In the genomic region with DNA sequence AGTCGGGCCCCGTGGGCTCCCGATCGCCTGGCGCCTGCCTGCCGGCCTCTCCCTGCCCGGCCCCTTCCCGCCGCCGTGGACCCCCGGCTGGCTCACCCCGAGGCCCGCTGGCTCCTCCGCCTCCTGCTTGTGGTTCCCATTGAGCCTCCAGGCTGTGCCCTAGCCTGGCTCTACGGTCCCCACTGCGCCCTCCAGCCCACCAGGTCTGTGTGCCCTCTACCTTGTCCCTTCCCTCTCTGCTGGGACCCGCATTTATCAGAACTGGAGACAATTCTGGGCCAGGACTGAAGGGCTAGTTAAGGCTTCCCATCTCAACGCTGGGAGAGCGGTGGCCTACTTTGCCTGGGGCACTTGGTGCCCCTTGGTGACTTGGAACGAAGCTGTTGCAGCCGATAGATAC, we compare ENCODE assay signal across 8 mouse cellular contexts. TPM values are rescaled to one million over a fixed set of nuclear protein-coding genes. Genes with fewer than 3 reads are reported as not detected.
DNase-seq lines count a peak whose midpoint lies in the region; ATAC-seq lines count a peak whose summit lies in the region.

No protein-coding gene starts in this region.

- no peak for DNase-seq in heart, adult 18-20 months
- DNase-seq in embryonic facial prominence, embryonic 11.5 days (ENCODE audit: low spot score): peak; percentile 32
- peak; percentile 41 for DNase-seq in neural tube, embryonic 11.5 days (ENCODE audit: low spot score)
- no peak for DNase-seq in MN1 (ENCODE audit: low spot score)
- DNase-seq in gastrocnemius, postnatal 4 days (ENCODE audit: low spot score in 2 of 2): no peak
- DNase-seq in lung, postnatal 10 days: no peak

- H3K9ac ChIP-seq in heart, embryonic 13.5 days: peak overlapping the region; percentile 74
- peak overlapping the region; percentile 91 for H3K9ac ChIP-seq in embryonic facial prominence, embryonic 11.5 days (replicated peaks; ENCODE audit: low read length)
- H3K9ac ChIP-seq in intestine, embryonic 15.5 days: 0 out of 2 replicates have a peak overlapping the region, but pooled peaks have one; percentile 5
- no peak overlapping the region for H3K9ac ChIP-seq in neural tube, embryonic 11.5 days (ENCODE audit: low read length)

- no peaks in the 10 kb centered on the region for H3K9me3 ChIP-seq in heart, embryonic 13.5 days
- H3K9me3 ChIP-seq in embryonic facial prominence, embryonic 11.5 days (replicated peaks; ENCODE audit: control insufficient read depth, low read length): no peaks in the 10 kb centered on the region
- no peaks in the 10 kb centered on the region for H3K9me3 ChIP-seq in intestine, embryonic 15.5 days
- no peaks in the 10 kb centered on the region for H3K9me3 ChIP-seq in neural tube, embryonic 11.5 days (ENCODE audit: control insufficient read depth, low read length)

- no peaks in the 10 kb centered on the region for H3K36me3 ChIP-seq in heart, embryonic 13.5 days
- no peaks in the 10 kb centered on the region for H3K36me3 ChIP-seq in embryonic facial prominence, embryonic 11.5 days (replicated peaks; ENCODE audit: control insufficient read depth, insufficient read depth, low read depth, low read length)
- H3K36me3 ChIP-seq in intestine, embryonic 15.5 days: no peaks in the 10 kb centered on the region
- no peaks in the 10 kb centered on the region for H3K36me3 ChIP-seq in neural tube, embryonic 11.5 days (ENCODE audit: control insufficient read depth, insufficient read depth, low read length)

- H3K27me3 ChIP-seq in heart, embryonic 13.5 days (replicated peaks): peaks cover 93% of the 10 kb centered on the region
- peaks cover 33% of the 10 kb centered on the region for H3K27me3 ChIP-seq in embryonic facial prominence, embryonic 11.5 days (ENCODE audit: control insufficient read depth, insufficient read depth, low read length)
- peaks cover 84% of the 10 kb centered on the region for H3K27me3 ChIP-seq in intestine, embryonic 15.5 days (replicated peaks)
- peaks cover 89% of the 10 kb centered on the region for H3K27me3 ChIP-seq in neural tube, embryonic 11.5 days (ENCODE audit: control insufficient read depth, insufficient read depth, low read length)

- ATAC-seq in heart, embryonic 13.5 days (ENCODE audit: extremely low read depth, insufficient number of reproducible peaks, low FRiP score, low TSS enrichment): 0 out of 2 replicates have a peak, but pooled peaks have one; percentile 14
- ATAC-seq in embryonic facial prominence, embryonic 11.5 days (replicated peaks; ENCODE audit: insufficient number of reproducible peaks, low FRiP score, low TSS enrichment, low read depth): no peak
- ATAC-seq in intestine, embryonic 15.5 days: peak; percentile 34
- ATAC-seq in neural tube, embryonic 11.5 days (ENCODE audit: insufficient read depth, low FRiP score, low TSS enrichment): no peak; the same call in 1 of the 2 replicates

- peak overlapping the region; percentile 59 for H3K4me3 ChIP-seq in heart, embryonic 13.5 days
- H3K4me3 ChIP-seq in embryonic facial prominence, embryonic 11.5 days (ENCODE audit: low read depth, low read length): peak overlapping the region; percentile 65
- H3K4me3 ChIP-seq in intestine, embryonic 15.5 days (replicated peaks): peak overlapping the region; percentile 42
- H3K4me3 ChIP-seq in neural tube, embryonic 11.5 days (ENCODE audit: low read depth, low read length): peak overlapping the region; percentile 37

- 2% methylated on average over 18 of the region's 21 CpGs for WGBS in heart, embryonic 13.5 days
- WGBS in embryonic facial prominence, embryonic 11.5 days: under 1% methylated on average over 21 of the region's 21 CpGs
- WGBS in intestine, embryonic 15.5 days: 4% methylated on average over 21 of the region's 21 CpGs
- WGBS in neural tube, embryonic 11.5 days: under 1% methylated on average over 9 of the region's 21 CpGs

- H3K4me2 ChIP-seq in heart, embryonic 13.5 days: peak overlapping the region; percentile 88
- H3K4me2 ChIP-seq in embryonic facial prominence, embryonic 11.5 days (ENCODE audit: low read depth, low read length): peak overlapping the region; percentile 87
- H3K4me2 ChIP-seq in intestine, embryonic 15.5 days (replicated peaks): peak overlapping the region; percentile 84
- H3K4me2 ChIP-seq in neural tube, embryonic 11.5 days (ENCODE audit: low read depth): peak overlapping the region; percentile 70

- H3K4me1 ChIP-seq in heart, embryonic 13.5 days: peaks cover 38% of the 10 kb centered on the region
- no peaks in the 10 kb centered on the region for H3K4me1 ChIP-seq in embryonic facial prominence, embryonic 11.5 days (ENCODE audit: control insufficient read depth, insufficient read depth, low read length)
- peaks cover 27% of the 10 kb centered on the region for H3K4me1 ChIP-seq in intestine, embryonic 15.5 days (replicated peaks)
- peaks cover 19% of the 10 kb centered on the region for H3K4me1 ChIP-seq in neural tube, embryonic 11.5 days (ENCODE audit: control insufficient read depth, insufficient read depth, low read length)

- no peak overlapping the region for H3K27ac ChIP-seq in heart, embryonic 13.5 days (replicated peaks)
- H3K27ac ChIP-seq in embryonic facial prominence, embryonic 11.5 days (replicated peaks; ENCODE audit: low read depth, low read length): peak overlapping the region; percentile 96
- no peak overlapping the region for H3K27ac ChIP-seq in intestine, embryonic 15.5 days
- no peak overlapping the region for H3K27ac ChIP-seq in neural tube, embryonic 11.5 days (ENCODE audit: low read depth, low read length)

RNA-seq across cellular contexts. Expression of a gene that starts 0.8 kb away (rescaled TPM):
- not detected in 2 replicates for polyA plus RNA-seq in heart, embryonic 13.5 days (2015; fragmentation: Nextera tagmentation; extraction: Ambion mirVana)
- total RNA-seq in heart, adult 18-20 months (2021): not detected
- polyA plus RNA-seq in embryonic facial prominence, embryonic 11.5 days (2014; fragmentation: Nextera tagmentation; extraction: Ambion mirVana): 3.2 and 5.1 TPM in 2 replicates
- 0.16 TPM in 1 of 2 replicates, not detected in the other for polyA plus RNA-seq in intestine, embryonic 15.5 days (2015; fragmentation: Nextera tagmentation; extraction: Ambion mirVana)
- not detected in 2 replicates for polyA plus RNA-seq in neural tube, embryonic 11.5 days (2014; fragmentation: Nextera tagmentation; extraction: Ambion mirVana)
- not detected for total RNA-seq in gastrocnemius, postnatal 4 days (2021)

RNA-seq across cellular contexts. Expression of a gene that starts 17.9 kb away (rescaled TPM):
- polyA plus RNA-seq in heart, embryonic 13.5 days (2015; fragmentation: Nextera tagmentation; extraction: Ambion mirVana): 0.94 and 1.1 TPM in 2 replicates
- under 1 TPM in 1 of 2 experiments, not detected in 1; 0.37 TPM for total RNA-seq in heart, adult 18-20 months (2021)
- 54.5 and 63.8 TPM in 2 replicates for polyA plus RNA-seq in embryonic facial prominence, embryonic 11.5 days (2014; fragmentation: Nextera tagmentation; extraction: Ambion mirVana)
- polyA plus RNA-seq in intestine, embryonic 15.5 days (2015; fragmentation: Nextera tagmentation; extraction: Ambion mirVana): 1.5 and 2.1 TPM in 2 replicates
- polyA plus RNA-seq in neural tube, embryonic 11.5 days (2014; fragmentation: Nextera tagmentation; extraction: Ambion mirVana): 0.74 and 0.97 TPM in 2 replicates
- total RNA-seq in gastrocnemius, postnatal 4 days (2021): under 1 TPM in 1 of 2 experiments, not detected in 1; 0.20 TPM

Comparison
In these comparisons a context has a peak if more than half of its experiments do, and no peak if none do; other contexts are left out.
1. ATAC-seq: peak in heart, embryonic 13.5 days (single experiment) and intestine, embryonic 15.5 days (single experiment); none in embryonic facial prominence, embryonic 11.5 days (single experiment) and neural tube, embryonic 11.5 days (single experiment).
2. DNase-seq: peak in embryonic facial prominence, embryonic 11.5 days (single experiment) and neural tube, embryonic 11.5 days (single experiment); none in heart, adult 18-20 months (0 of 2), MN1 (single experiment), gastrocnemius, postnatal 4 days (0 of 2) and lung, postnatal 10 days (single experiment).
3. RNA of a gene that starts 17.9 kb away (polyA plus RNA-seq): 54.5 to 63.8 TPM in embryonic facial prominence, embryonic 11.5 days; 1.5 to 2.1 TPM in intestine, embryonic 15.5 days, 0.94 to 1.1 TPM in heart, embryonic 13.5 days and 0.74 to 0.97 TPM in neural tube, embryonic 11.5 days; every median in the first group is over 10 times any median in the second.
4. Peak in every context shown above with its lines, with median percentiles within 50 percentile points of each other: H3K4me2 ChIP-seq and H3K4me3 ChIP-seq.